Comparison of ENCODE assay signal across 8 mouse cellular contexts in genomic region chr8:70660273-70660725, GRCm38 (mm10). TPM values are rescaled to one million over a fixed set of nuclear protein-coding genes. Genes with fewer than 3 reads are reported as not detected.
DNase-seq lines count a peak whose midpoint lies in the region; ATAC-seq and TF ChIP-seq lines count a peak whose summit lies in the region.

Gene Pgpep1, minus strand, starts transcription at chr8:70660388.

- TF ChIP-seq CTCF in kidney, postnatal 0 days (IDR thresholded peaks at IDR 0.05; ENCODE audit: low read depth), result no peak
- no peak for TF ChIP-seq CTCF in olfactory bulb, adult 2 months (IDR thresholded peaks at IDR 0.05; ENCODE audit: insufficient read depth, low read depth, low read length)

- H3K27me3 ChIP-seq in heart, embryonic 12.5 days (replicated peaks), result no peaks in the 10 kb centered on the region
- no peaks in the 10 kb centered on the region for H3K27me3 ChIP-seq in kidney, postnatal 0 days (ENCODE audit: insufficient read depth, low read length)

- peak within 1 kb of the TSS; percentile 87 for H3K9ac ChIP-seq in heart, embryonic 12.5 days
- H3K9ac ChIP-seq in kidney, postnatal 0 days (ENCODE audit: low read depth, low read length), result peak within 1 kb of the TSS; percentile 80

- TF ChIP-seq POLR2A in olfactory bulb, adult 2 months (IDR thresholded peaks at IDR 0.05; ENCODE audit: insufficient read depth, low read depth, low read length), result no peak

- H3K9me3 ChIP-seq in heart, embryonic 12.5 days (replicated peaks), result no peaks in the 10 kb centered on the region
- no peaks in the 10 kb centered on the region for H3K9me3 ChIP-seq in kidney, postnatal 0 days (replicated peaks; ENCODE audit: low read length)

- H3K27ac ChIP-seq in heart, embryonic 12.5 days (ENCODE audit: poor library complexity, severe bottlenecking), result peak within 1 kb of the TSS; percentile 86
- peak within 1 kb of the TSS; percentile 95 for H3K27ac ChIP-seq in kidney, postnatal 0 days
- H3K27ac ChIP-seq in olfactory bulb, adult 2 months (ENCODE audit: insufficient read depth, low read depth, low read length), result no peak within 1 kb of the TSS

- DNase-seq in heart, adult 18-20 months, result no peak
- no peak for DNase-seq in heart, adult 11 months
- peak; percentile 67 for DNase-seq in embryo, embryonic 9.5 days (ENCODE audit: extremely low spot score)
- DNase-seq in kidney, postnatal 0 days (ENCODE audit: low spot score), result peak; percentile 49
- DNase-seq in lung, adult 18-20 months, result peak; percentile 70 to 79
- DNase-seq in right cerebral cortex, postnatal 14 days, result no peak

- peak within 1 kb of the TSS; percentile 77 for H3K4me3 ChIP-seq in heart, embryonic 12.5 days
- peak within 1 kb of the TSS; percentile 80 for H3K4me3 ChIP-seq in kidney, postnatal 0 days (replicated peaks; ENCODE audit: low read depth, low read length)
- peak within 1 kb of the TSS; percentile 78 for H3K4me3 ChIP-seq in olfactory bulb, adult 2 months (ENCODE audit: insufficient read depth, low read depth, low read length)

- H3K36me3 ChIP-seq in heart, embryonic 12.5 days, result peaks cover 22% of the 10 kb centered on the region
- peaks cover 10% of the 10 kb centered on the region for H3K36me3 ChIP-seq in kidney, postnatal 0 days (ENCODE audit: insufficient read depth, low read length)

- ATAC-seq in heart, embryonic 12.5 days (ENCODE audit: insufficient number of reproducible peaks, low FRiP score), result peak; percentile 66
- ATAC-seq in kidney, postnatal 0 days (replicated peaks; ENCODE audit: low FRiP score, low read depth), result peak; percentile 70

- WGBS in heart, embryonic 12.5 days, result 3% methylated on average over 14 of the region's 14 CpGs
- WGBS in kidney, postnatal 0 days, result 4% methylated on average over 14 of the region's 14 CpGs
- WGBS in olfactory bulb, adult 2 months, result 8% methylated on average over 14 of the region's 14 CpGs

- peak within 1 kb of the TSS; percentile 84 for H3K4me2 ChIP-seq in heart, embryonic 12.5 days
- H3K4me2 ChIP-seq in kidney, postnatal 0 days (ENCODE audit: low read length), result peak within 1 kb of the TSS; percentile 72

- peaks cover 24% of the 10 kb centered on the region for H3K4me1 ChIP-seq in heart, embryonic 12.5 days (replicated peaks)
- H3K4me1 ChIP-seq in kidney, postnatal 0 days (replicated peaks; ENCODE audit: insufficient read depth, low read length), result peaks cover 17% of the 10 kb centered on the region
- H3K4me1 ChIP-seq in olfactory bulb, adult 2 months (ENCODE audit: control insufficient read depth, insufficient read depth, low read length), result peaks cover 18% of the 10 kb centered on the region

RNA-seq across cellular contexts. Expression of gene Pgpep1, which starts in this region (rescaled TPM):
- total RNA-seq in heart, adult 18-20 months (2021), result 10 to 100 TPM; 40.5 to 41.1 TPM
- 32.1 and 35.6 TPM in 2 replicates for polyA plus RNA-seq in heart, embryonic 12.5 days (2016; fragmentation: Nextera tagmentation; extraction: Ambion mirVana)
- 84.2 and 87.5 TPM in 2 replicates for polyA plus RNA-seq in kidney, postnatal 0 days (2015; fragmentation: Nextera tagmentation; extraction: Ambion mirVana)
- polyA plus RNA-seq in olfactory bulb, adult 2 months (2012; ENCODE audit: insufficient read depth, insufficient read length, low replicate concordance, missing spikeins), result not detected in 2 replicates

Comparison
In these comparisons a context has a peak if more than half of its experiments do, and no peak if none do; other contexts are left out.
1. DNase-seq: peak in embryo, embryonic 9.5 days (single experiment), kidney, postnatal 0 days (single experiment) and lung, adult 18-20 months (2 of 2); none in heart, adult 18-20 months (0 of 2), heart, adult 11 months (single experiment) and right cerebral cortex, postnatal 14 days (single experiment).
2. Peak in every context shown above with its lines, with median percentiles within 50 percentile points of each other: H3K4me3 ChIP-seq.